In genomic region chr9:62491104-62491503, GRCm38 (mm10) we compare ENCODE assay signal across 9 mouse cellular contexts. TPM values are rescaled to one million over a fixed set of nuclear protein-coding genes. Genes with fewer than 3 reads are reported as not detected.
A peak's percentile ranks its signal among the peaks of the same experiment; 100 is the strongest.
DNase-seq lines count a peak whose midpoint lies in the region; TF ChIP-seq lines count a peak whose summit lies in the region.
"Had no signal": no experiment of that assay in that cellular context is flagged by ENCODE, and none has a peak within 500 bp of the region (broad histone marks: within the 10 kb centered on the region; RNA-seq: fewer than 3 reads in every experiment).

No protein-coding gene starts in this region.

- no peak; the same call in 1 of the 2 replicates for TF ChIP-seq RAD21 in CH12.LX (IDR thresholded peaks at IDR 0.05; ENCODE audit: low read depth, low read length)

- no peak overlapping the region for H3K9ac ChIP-seq in CH12.LX (ENCODE audit: insufficient read depth, low read depth)
- H3K9ac ChIP-seq: embryonic facial prominence, embryonic 13.5 days had no signal

- DNase-seq in 3T3-L1 (ENCODE audit: low read depth, low spot score) (peak; percentile 55), CH12.LX (ENCODE audit: extremely low read depth) (no peak)
- DNase-seq in gastrocnemius, postnatal 14 days, result peak; percentile 52
- peak; percentile 65 for DNase-seq in kidney, postnatal 10 days
- peak; percentile 30 for DNase-seq in skeletal muscle tissue, adult 2 months (ENCODE audit: low read depth, low spot score)
- DNase-seq in left cerebral cortex, adult 18-20 months (ENCODE audit: low spot score in 2 of 2), result no peak
- no peak for DNase-seq in cerebellum, adult 8-10 months

- H3K9me3 ChIP-seq in CH12.LX (replicated peaks; ENCODE audit: low read length), result no peaks in the 10 kb centered on the region
- H3K9me3 ChIP-seq: embryonic facial prominence, embryonic 13.5 days; megakaryocyte, embryonic 14.5 days had no signal

- no peaks in the 10 kb centered on the region for H3K36me3 ChIP-seq in CH12.LX (replicated peaks in 1 of 2; ENCODE audit: control insufficient read depth in 1 of 2, insufficient read depth in 1 of 2, low read length in 1 of 2)
- H3K36me3 ChIP-seq: embryonic facial prominence, embryonic 13.5 days had no signal

- TF ChIP-seq CTCF in CH12.LX (conservative IDR thresholded peaks at IDR 0.05 in 1 of 2, IDR thresholded peaks at IDR 0.05 in 1 of 2; ENCODE audit: low read depth in 2 of 2, low read length in 2 of 2), result 0 out of 4 replicates have a peak, but pooled peaks of 1 of the 2 experiments have one; percentile 18

- H3K79me2 ChIP-seq in CH12.LX (replicated peaks; ENCODE audit: control insufficient read depth, extremely low read depth, insufficient read depth, poor library complexity, severe bottlenecking), result no peaks in the 10 kb centered on the region

- dilution Hi-C loops in CH12.LX (cut with MboI; ENCODE audit: extremely low pct_ligation_motif_present, extremely low pct_unique_long_range_greater_than_20kb, low sequenced_read_pairs), result no loop called here

- H3K27ac ChIP-seq in CH12.LX (ENCODE audit: insufficient read depth, low read depth), result no peak overlapping the region
- H3K27ac ChIP-seq: embryonic facial prominence, embryonic 13.5 days had no signal

- no peak for TF ChIP-seq EP300 in CH12.LX (IDR thresholded peaks at IDR 0.05; ENCODE audit: low read length)

- H3K4me2 ChIP-seq in CH12.LX (ENCODE audit: insufficient read depth, low read depth, poor library complexity, severe bottlenecking), result no peak overlapping the region
- H3K4me2 ChIP-seq: embryonic facial prominence, embryonic 13.5 days had no signal

- TF ChIP-seq POLR2A in CH12.LX (IDR thresholded peaks at IDR 0.05; ENCODE audit: low read depth, low read length), result no peak

- peaks cover 8 to 25% of the 10 kb centered on the region in 2 experiments for H3K4me1 ChIP-seq in CH12.LX (ENCODE audit: control insufficient read depth in 1 of 2, insufficient read depth in 2 of 2)

- intact Hi-C loops in gastrocnemius, postnatal 14 days (cut with DNase I; ENCODE audit: low total_unique reads), result no loop called here

- H3K27me3 ChIP-seq in CH12.LX (replicated peaks), result no peaks in the 10 kb centered on the region
- H3K27me3 ChIP-seq: embryonic facial prominence, embryonic 13.5 days had no signal

- H3K4me3 ChIP-seq in CH12.LX (replicated peaks in 1 of 3; ENCODE audit: low read depth in 2 of 3, low read length in 2 of 3, poor library complexity in 1 of 3), result no peak overlapping the region
- H3K4me3 ChIP-seq: embryonic facial prominence, embryonic 13.5 days; megakaryocyte, embryonic 14.5 days had no signal

- in situ Hi-C loops in CH12.LX (cut with MboI; ENCODE audit: low pct_ligation_motif_present, low pct_unique_long_range_greater_than_20kb, low sequenced_read_pairs), result no loop called here

TF ChIP-seq in CH12.LX, 34 proteins besides CTCF, POLR2A, EP300 and RAD21:
- peak; percentile 26; the same call in 1 of the 2 replicates for TF ChIP-seq ELF1 (IDR thresholded peaks at IDR 0.05; ENCODE audit: low read depth, low read length)
- no peak for TF ChIP-seq ZC3H11A (IDR thresholded peaks at IDR 0.05; ENCODE audit: low read depth, low read length)
- TF ChIP-seq RCOR1 (conservative IDR thresholded peaks at IDR 0.05; ENCODE audit: low read depth, low read length), result no peak

RNA-seq across cellular contexts. Expression of gene Coro2b, which starts 45.7 kb away (rescaled TPM):
- total RNA-seq in CH12.LX (2012; rRNA removed), result 0.76 and 0.85 TPM in 2 replicates
- total RNA-seq in CH12.LX (2014; rRNA removed), result 0.42 and 0.77 TPM in 2 replicates
- 3.1 and 3.2 TPM in 2 replicates for polyA plus RNA-seq in CH12.LX (2012; ENCODE audit: insufficient read length, low read depth)
- total RNA-seq in gastrocnemius, postnatal 14 days (2021), result 10 to 100 TPM in 1 of 2 experiments, 1 to 10 TPM in 1; 8.2 to 11.4 TPM
- total RNA-seq in left cerebral cortex, adult 18-20 months (2021), result 100 to 1,000 TPM; 162 to 174 TPM

Comparison
In these comparisons a context has a peak if more than half of its experiments do, and no peak if none do; other contexts are left out.
1. DNase-seq: peak in 3T3-L1 (single experiment), gastrocnemius, postnatal 14 days (single experiment), kidney, postnatal 10 days (single experiment) and skeletal muscle tissue, adult 2 months (single experiment); none in CH12.LX (single experiment), left cerebral cortex, adult 18-20 months (0 of 2) and cerebellum, adult 8-10 months (single experiment).
2. RNA of gene Coro2b, which starts 45.7 kb away (total RNA-seq): 162 to 174 TPM in left cerebral cortex, adult 18-20 months; 8.2 to 11.4 TPM in gastrocnemius, postnatal 14 days and 0.42 to 0.85 TPM in CH12.LX; every median in the first group is over 10 times any median in the second.